Mouse (Mus musculus) CH12.LX (cell line): ENCODE results near the gene Ccs. TPM values are rescaled to one million over a fixed set of nuclear protein-coding genes. Genes with fewer than 3 reads are reported as not detected.

Experiments used
- DNase-seq: peaks from one replicate; pipeline ENCODE4 v3.0.0-alpha.2; 2013; ENCODE audit errors: extremely low read depth
- H3K27ac ChIP-seq: 2 replicates; pipeline ENCODE4 v1.5.1; 2012; ENCODE audit warnings: low read depth, mild to moderate bottlenecking, control low read depth, moderate library complexity; ENCODE audit not compliant: insufficient read depth
- H3K27me3 ChIP-seq: replicated peaks from 2 replicates; pipeline ENCODE3; 2012; ENCODE audit warnings: inconsistent platforms
- H3K36me3 ChIP-seq, 2 experiments: replicated peaks in 1 of 2; 2 replicates each; pipeline versions ENCODE3 to v1.6.1; 2012; ENCODE audit warnings: inconsistent platforms in 1 of 2, low read length in 1 of 2, mild to moderate bottlenecking in 1 of 2, mixed read lengths in 1 of 2, moderate library complexity in 1 of 2; ENCODE audit not compliant: control insufficient read depth in 1 of 2, insufficient read depth in 1 of 2
- H3K4me1 ChIP-seq, 2 experiments: 2 replicates each; pipeline ENCODE4 v1.6.1; 2012; ENCODE audit warnings: inconsistent platforms in 1 of 2, moderate library complexity in 1 of 2; ENCODE audit not compliant: insufficient read depth in 2 of 2, control insufficient read depth in 1 of 2
- H3K4me2 ChIP-seq: 2 replicates; pipeline ENCODE4 v1.6.1; 2012; ENCODE audit warnings: low read depth, mild to moderate bottlenecking, control low read depth; ENCODE audit not compliant: poor library complexity, insufficient read depth, severe bottlenecking
- H3K4me3 ChIP-seq, 3 experiments: fragments of 150-350 bp in 1 of 3; sonication (generic) in 1 of 3; replicated peaks in 1 of 3; 2 replicates each; pipeline versions ENCODE3 to v1.5.1; 2011 to 2012; ENCODE audit warnings: low read depth in 2 of 3, low read length in 2 of 3, mild to moderate bottlenecking in 2 of 3, moderate library complexity in 2 of 3, control low read depth in 1 of 3, improper control_type of control experiment in 1 of 3, inconsistent platforms in 1 of 3, mixed read lengths in 1 of 3; ENCODE audit not compliant: poor library complexity in 1 of 3
- H3K79me2 ChIP-seq: replicated peaks from 2 replicates; pipeline ENCODE4 v1.6.1; 2012; ENCODE audit warnings: mild to moderate bottlenecking, moderate library complexity; ENCODE audit not compliant: control insufficient read depth, poor library complexity, insufficient read depth, severe bottlenecking; ENCODE audit errors: extremely low read depth
- H3K9ac ChIP-seq: 2 replicates; pipeline ENCODE4 v1.6.1; 2012; ENCODE audit warnings: low read depth, mild to moderate bottlenecking, control low read depth, moderate library complexity; ENCODE audit not compliant: insufficient read depth
- H3K9me3 ChIP-seq: replicated peaks from 2 replicates; pipeline ENCODE3; 2012; ENCODE audit warnings: low read length, inconsistent platforms, mixed read lengths
- BHLHE40 ChIP-seq: IDR thresholded peaks from 2 replicates; pipeline ENCODE4 v1.6.1; 2011; ENCODE audit warnings: mild to moderate bottlenecking, low read depth, low read length, improper control_type of control experiment
- CHD1 ChIP-seq: IDR thresholded peaks from 2 replicates; pipeline ENCODE4 v1.6.1; 2012; ENCODE audit warnings: low read depth, low read length, improper control_type of control experiment, inconsistent platforms
- CTCF ChIP-seq, 2 experiments: IDR thresholded peaks in 1 of 2; conservative IDR thresholded peaks in 1 of 2; 2 replicates each; pipeline ENCODE4 v1.5.1; 2011 to 2012; ENCODE audit warnings: low read depth in 2 of 2, low read length in 2 of 2, improper control_type of control experiment in 1 of 2, inconsistent platforms in 1 of 2, mild to moderate bottlenecking in 1 of 2, moderate library complexity in 1 of 2
- E2F4 ChIP-seq: IDR thresholded peaks from 2 replicates; pipeline ENCODE4 v1.6.1; 2011; ENCODE audit warnings: low read depth, low read length, improper control_type of control experiment; ENCODE audit not compliant: insufficient replicate concordance
- EP300 ChIP-seq: IDR thresholded peaks from 2 replicates; pipeline ENCODE4 v1.6.1; 2011; ENCODE audit warnings: low read length, improper control_type of control experiment
- ETS1 ChIP-seq: conservative IDR thresholded peaks from 2 replicates; pipeline ENCODE4 v1.6.1; 2012; ENCODE audit warnings: low read depth, mild to moderate bottlenecking, inconsistent platforms, low read length, improper control_type of control experiment, moderate library complexity
- GABPA ChIP-seq: IDR thresholded peaks from 2 replicates; pipeline ENCODE4 v1.6.1; 2012; ENCODE audit warnings: low read depth, low read length, improper control_type of control experiment, inconsistent platforms; ENCODE audit not compliant: insufficient replicate concordance
- HCFC1 ChIP-seq: IDR thresholded peaks from 2 replicates; pipeline ENCODE4 v1.6.1; 2012; ENCODE audit warnings: low read depth, mild to moderate bottlenecking, inconsistent platforms, low read length, improper control_type of control experiment
- JUN ChIP-seq: IDR thresholded peaks from 2 replicates; pipeline ENCODE4 v1.6.1; 2011; ENCODE audit warnings: low read depth, mild to moderate bottlenecking, low read length, improper control_type of control experiment, moderate library complexity; ENCODE audit not compliant: insufficient read depth
- MAFK ChIP-seq: IDR thresholded peaks from 2 replicates; pipeline ENCODE4 v1.6.1; 2011; ENCODE audit warnings: low read length, improper control_type of control experiment; ENCODE audit not compliant: insufficient replicate concordance
- MAX ChIP-seq: IDR thresholded peaks from 2 replicates; pipeline ENCODE4 v1.6.1; 2011; ENCODE audit warnings: low read length, improper control_type of control experiment
- MEF2A ChIP-seq: IDR thresholded peaks from 2 replicates; pipeline ENCODE4 v1.6.1; 2014; ENCODE audit warnings: low read depth, mild to moderate bottlenecking, inconsistent platforms, low read length, improper control_type of control experiment, borderline replicate concordance
- MXI1 ChIP-seq: IDR thresholded peaks from 2 replicates; pipeline ENCODE4 v1.6.1; 2011; ENCODE audit warnings: mild to moderate bottlenecking, low read depth, low read length, improper control_type of control experiment
- MYC ChIP-seq: IDR thresholded peaks from 2 replicates; pipeline ENCODE4 v1.6.1; 2011; ENCODE audit warnings: low read depth, mild to moderate bottlenecking, improper control_type of control experiment, low read length
- POLR2A ChIP-seq: IDR thresholded peaks from 2 replicates; pipeline ENCODE4 v1.6.1; 2011; ENCODE audit warnings: low read depth, mild to moderate bottlenecking, improper control_type of control experiment, low read length
- RAD21 ChIP-seq: IDR thresholded peaks from 2 replicates; pipeline ENCODE4 v1.6.1; 2011; ENCODE audit warnings: low read depth, mild to moderate bottlenecking, low read length, improper control_type of control experiment, moderate library complexity
- SMC3 ChIP-seq: IDR thresholded peaks from 2 replicates; pipeline ENCODE4 v1.6.1; 2011; ENCODE audit warnings: low read depth, low read length, improper control_type of control experiment
- TCF12 ChIP-seq: IDR thresholded peaks from 2 replicates; pipeline ENCODE4 v1.6.1; 2014; ENCODE audit warnings: low read depth, mild to moderate bottlenecking, inconsistent platforms, low read length, improper control_type of control experiment
- USF2 ChIP-seq: conservative IDR thresholded peaks from 2 replicates; pipeline ENCODE4 v1.6.1; 2011; ENCODE audit warnings: low read depth, low read length, improper control_type of control experiment
- ZC3H11A ChIP-seq: IDR thresholded peaks from 2 replicates; pipeline ENCODE4 v1.6.1; 2012; ENCODE audit warnings: low read depth, mild to moderate bottlenecking, inconsistent platforms, low read length, improper control_type of control experiment
- dilution Hi-C: fragments of 300-500 bp; cut with MboI; formaldehyde crosslinking; loops from 2 replicates; pipeline ENCODE4 v1.14.3; 2020; ENCODE audit warnings: low sequenced_read_pairs; ENCODE audit not compliant: extremely low pct_unique_long_range_greater_than_20kb, extremely low pct_ligation_motif_present
- in situ Hi-C: fragments of 300-500 bp; cut with MboI; formaldehyde crosslinking; loops from 3 replicates; pipeline ENCODE4 v1.14.3; 2019; ENCODE audit warnings: low sequenced_read_pairs, low pct_ligation_motif_present, low pct_unique_long_range_greater_than_20kb, mixed read lengths
- polyA plus RNA-seq: library from polyadenylated mRNA; unstranded; fragments of >175 nt; gene quantifications from 2 replicates; pipeline ENCODE4 v1.2.1, GENCODE M21; 2012; ENCODE audit warnings: low read depth; ENCODE audit not compliant: insufficient read length
- total RNA-seq, 2 experiments: library from RNA; depleted of rRNA; stranded (reverse); fragments of 300-350 nt in 1 of 2; fragments of >200 nt in 1 of 2; gene quantifications; 2 replicates each; pipeline ENCODE4 v1.2.3; 2012 to 2014

Gene Ccs
- total and polyA plus RNA-seq, 3 experiments, result 25.6 to 42.1 (median 32.0) TPM

GRCm38 (mm10) chr19:4836096-4836495, 3.0 kb downstream of the Ccs start:
- Histone ChIP-seq H3K36me3 (peaks cover 14 to 46% of the 10 kb centered on the region in 2 experiments), H3K79me2 (no peaks in the 10 kb centered on the region), H3K27ac (no peak overlapping the region), H3K9me3 (no peaks in the 10 kb centered on the region), H3K4me1 (peaks cover 6 to 25% of the 10 kb centered on the region in 2 experiments; a peak in 3 of 4 replicates), H3K9ac (no peak overlapping the region), H3K4me3 (no peak overlapping the region), H3K27me3 (peaks cover 17% of the 10 kb centered on the region), H3K4me2 (no peak overlapping the region)
- TF ChIP-seq MAX, result no peak
- no peak for TF ChIP-seq JUN
- no peak for TF ChIP-seq E2F4
- no peak for TF ChIP-seq SMC3
- TF ChIP-seq MAFK, result no peak
- TF ChIP-seq EP300, result no peak
- TF ChIP-seq MYC, result no peak
- no peak for TF ChIP-seq GABPA
- TF ChIP-seq CTCF (conservative IDR thresholded peaks at IDR 0.05 in 1 of 2, IDR thresholded peaks at IDR 0.05 in 1 of 2; ENCODE audit: low read depth in 2 of 2, low read length in 2 of 2), result no peak
- no peak for TF ChIP-seq USF2
- no peak for TF ChIP-seq MEF2A
- no peak for TF ChIP-seq RAD21
- in situ Hi-C loops (no loop called here), dilution Hi-C loops (no loop called here)
- no peak for DNase-seq

GRCm38 (mm10) chr19:4833977-4834376, 5.2 kb downstream of the Ccs start:
- dilution Hi-C loops, result no loop called here
- no peak for TF ChIP-seq USF2
- TF ChIP-seq MEF2A, result no peak
- no peak for TF ChIP-seq CTCF (conservative IDR thresholded peaks at IDR 0.05 in 1 of 2, IDR thresholded peaks at IDR 0.05 in 1 of 2; ENCODE audit: low read depth in 2 of 2, low read length in 2 of 2)
- no peak for TF ChIP-seq POLR2A
- TF ChIP-seq CHD1, result no peak
- no peak for TF ChIP-seq MAFK
- TF ChIP-seq ZC3H11A, result no peak
- no peak for TF ChIP-seq TCF12
- no peak for TF ChIP-seq MAX
- TF ChIP-seq ETS1, result no peak
- no peak for TF ChIP-seq BHLHE40
- no peak for TF ChIP-seq RAD21
- TF ChIP-seq MXI1, result no peak
- TF ChIP-seq HCFC1, result no peak
- no peak overlapping the region for H3K9ac ChIP-seq
- in situ Hi-C loops, result no loop called here
- H3K36me3 ChIP-seq, result peaks cover 20 to 64% of the 10 kb centered on the region in 2 experiments
- no peak overlapping the region for H3K4me2 ChIP-seq
- no peaks in the 10 kb centered on the region for H3K79me2 ChIP-seq
- H3K9me3 ChIP-seq, result no peaks in the 10 kb centered on the region
- no peak overlapping the region for H3K4me3 ChIP-seq
- H3K27ac ChIP-seq, result no peak overlapping the region
- H3K27me3 ChIP-seq, result no peaks in the 10 kb centered on the region
- H3K4me1 ChIP-seq, result peaks cover 0 to 16% of the 10 kb centered on the region in 2 experiments; a peak in 2 of 4 replicates
- no peak for DNase-seq
